Mouse (Mus musculus) cerebellum, adult 11-12 months (tissue): Measurements from ENCODE around the gene Tenm4.
"Not testable (repeated sequence)": the region's sequence is repeated elsewhere in the genome, so short reads cannot be mapped to it uniquely, and the experiment has no call there.

Experiments used
- DNase-seq: peaks from one replicate; pipeline ENCODE4 v3.0.0; 2022

The Tenm4 gene

DNA sequence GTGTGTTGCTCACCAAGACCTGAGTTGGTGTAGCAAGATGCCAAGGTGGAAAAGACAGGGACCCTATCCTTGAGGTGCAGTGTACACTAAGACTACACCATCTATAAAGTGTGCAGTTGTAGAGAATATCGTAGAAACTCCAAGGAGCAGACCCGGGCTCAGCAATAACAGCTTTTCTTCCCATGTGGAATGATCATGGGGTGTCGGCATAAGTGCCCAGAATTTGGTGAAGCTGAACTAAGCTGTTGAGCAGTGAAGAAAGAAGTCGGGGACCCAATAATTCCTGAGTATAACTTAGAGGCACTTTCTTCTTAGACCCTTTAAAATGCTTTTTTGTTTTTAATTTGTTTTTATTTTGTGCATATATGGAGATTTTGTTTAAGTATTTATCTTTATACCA is 426.8 kb downstream of the Tenm4 start:
- DNase-seq = no peak

DNA sequence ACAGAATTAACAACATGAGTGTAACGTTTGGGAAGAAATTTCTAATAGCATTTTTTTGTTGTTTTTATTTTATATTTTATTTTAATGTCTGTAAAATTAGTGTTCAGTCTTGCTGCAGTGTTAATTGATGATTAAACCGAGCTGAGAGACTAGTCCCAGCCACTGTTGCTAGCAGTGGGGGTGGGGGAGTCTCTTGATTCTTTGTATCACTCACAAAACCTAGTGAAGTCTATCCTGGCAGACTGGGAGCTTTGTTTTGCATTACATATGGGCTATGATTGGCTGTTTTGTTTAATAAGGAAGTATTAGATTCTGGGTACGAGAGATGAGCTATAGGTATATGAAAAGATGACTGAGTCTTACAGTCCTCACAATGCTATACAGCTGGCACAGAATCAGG is 428.0 kb downstream of the Tenm4 start:
- no peak for DNase-seq

GRCm38 (mm10) chr7:96600381-96600941 is 429.4 kb downstream of the Tenm4 start:
- no peak for DNase-seq

DNA sequence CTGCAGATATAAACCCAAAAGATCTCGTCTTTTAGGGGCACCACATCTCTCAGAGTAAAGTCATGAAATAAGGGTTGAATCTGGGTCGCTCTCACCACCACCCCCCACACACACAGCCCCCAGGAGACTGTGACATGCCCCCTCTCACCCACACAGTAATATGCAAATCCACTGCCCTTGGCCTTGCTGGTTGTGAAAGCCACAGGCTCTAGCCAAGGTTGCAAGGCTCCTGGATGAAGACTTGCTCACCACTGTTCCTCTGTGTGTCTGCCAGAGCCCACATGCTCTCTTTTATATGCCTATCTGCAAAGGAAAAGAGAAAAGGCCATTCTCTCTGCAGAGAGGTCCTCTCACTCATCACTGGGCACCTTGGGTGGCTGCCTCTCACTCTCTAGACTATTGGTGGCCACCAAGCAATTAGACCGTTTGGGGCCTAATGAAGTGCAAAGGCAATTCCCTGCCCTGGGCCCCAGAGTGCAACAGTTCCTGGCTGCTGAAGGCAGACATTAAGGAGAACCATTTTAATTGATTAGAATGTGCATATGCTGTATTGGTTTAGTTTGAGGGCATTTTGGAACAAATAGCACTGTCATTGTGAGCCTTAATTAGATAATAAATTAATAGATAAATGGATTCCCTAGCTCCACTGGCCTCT is 433.2 kb downstream of the Tenm4 start:
- DNase-seq = no peak

GRCm38 (mm10) chr7:96605316-96605715 is 434.3 kb downstream of the Tenm4 start:
- no peak for DNase-seq

DNA sequence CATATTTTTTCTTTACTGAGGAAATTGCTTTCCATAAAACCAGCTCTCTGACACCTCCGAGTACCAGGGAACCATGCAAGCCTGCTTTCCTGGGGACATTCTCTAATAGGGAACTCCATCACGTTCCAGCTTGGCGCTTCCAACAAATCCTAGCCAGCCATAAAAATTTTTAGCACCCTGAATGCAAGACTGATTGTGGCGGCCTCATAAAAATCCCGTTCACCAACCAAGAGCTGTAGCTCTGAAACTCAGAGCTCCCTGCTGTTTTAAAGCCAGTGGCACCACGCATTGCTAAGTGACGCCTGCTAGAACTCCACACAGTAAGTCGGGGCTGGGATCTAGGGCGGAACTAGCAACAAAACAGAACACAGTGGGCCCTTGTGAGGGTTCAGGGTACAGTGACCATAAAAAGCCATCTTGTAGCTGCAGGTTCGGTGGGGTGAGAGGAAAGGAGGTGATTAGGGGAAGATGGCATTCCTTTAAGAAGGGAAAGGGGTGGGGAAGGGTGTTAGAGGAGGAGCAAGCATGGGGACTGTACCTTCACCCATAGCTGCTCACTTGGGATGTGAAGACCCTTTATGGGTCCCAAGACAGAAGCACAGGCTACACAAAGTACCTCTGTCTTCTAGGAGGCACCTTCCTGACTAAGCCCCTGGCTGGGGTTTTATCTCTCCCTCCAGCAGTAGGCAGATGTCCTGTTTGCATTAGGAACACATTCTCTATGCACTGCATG is 439.0 kb downstream of the Tenm4 start:
- no peak for DNase-seq

GRCm38 (mm10) chr7:96617371-96617770 is 446.3 kb downstream of the Tenm4 start:
- no peak for DNase-seq

DNA sequence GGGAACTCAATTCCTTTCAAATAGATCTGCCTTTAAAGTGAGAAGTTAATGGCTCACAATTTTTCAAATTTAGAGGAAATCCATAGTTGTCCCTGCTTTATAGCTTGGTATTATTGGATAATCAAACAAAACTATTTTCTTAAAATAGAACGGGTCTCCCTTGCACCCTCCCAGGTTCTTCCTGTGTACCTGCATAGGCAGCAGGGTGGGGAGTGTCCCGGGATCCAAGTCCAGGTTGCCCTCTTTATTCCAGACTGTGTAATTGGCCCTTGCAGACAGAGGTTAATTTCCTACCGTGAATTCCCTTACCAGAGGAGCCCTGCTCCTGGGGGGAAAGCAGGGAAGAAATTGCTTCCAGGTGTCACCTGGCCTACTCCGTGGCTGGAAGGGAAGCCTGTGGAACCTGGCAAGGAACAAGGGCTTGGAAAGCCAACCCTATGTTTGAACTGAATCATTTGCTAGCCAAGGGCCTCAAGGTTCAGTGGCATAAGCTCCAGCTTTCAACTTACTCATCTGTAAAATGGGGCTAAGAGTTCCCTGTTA is 449.0 kb downstream of the Tenm4 start:
- DNase-seq = no peak

DNA sequence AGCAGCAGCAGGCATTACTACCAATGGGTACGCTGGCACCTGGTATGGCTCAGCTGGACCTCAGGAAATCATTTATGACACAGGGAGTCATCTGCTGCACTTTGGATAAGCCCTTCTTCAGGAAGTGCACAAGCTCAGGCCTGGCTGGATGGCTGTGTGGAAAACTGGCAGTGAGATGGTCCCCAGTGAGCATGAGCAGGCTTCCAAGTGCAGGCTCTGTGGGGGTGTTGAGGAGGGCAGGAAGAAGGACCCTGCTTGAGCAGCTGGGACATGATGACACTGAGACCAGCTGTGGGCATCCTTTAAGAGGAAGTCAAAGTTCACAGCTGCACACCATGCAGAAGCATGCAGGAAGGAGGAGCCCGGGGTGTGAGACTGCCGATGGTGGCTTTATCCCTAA is 455.3 kb downstream of the Tenm4 start:
- no peak for DNase-seq

- DNase-seq = not testable (repeated sequence)
These were observed 459.5 kb downstream of the Tenm4 start for GRCm38 (mm10) chr7:96630551-96630950.

GRCm38 (mm10) chr7:96633008-96633407 is 462.0 kb downstream of the Tenm4 start:
- DNase-seq = no peak

DNA sequence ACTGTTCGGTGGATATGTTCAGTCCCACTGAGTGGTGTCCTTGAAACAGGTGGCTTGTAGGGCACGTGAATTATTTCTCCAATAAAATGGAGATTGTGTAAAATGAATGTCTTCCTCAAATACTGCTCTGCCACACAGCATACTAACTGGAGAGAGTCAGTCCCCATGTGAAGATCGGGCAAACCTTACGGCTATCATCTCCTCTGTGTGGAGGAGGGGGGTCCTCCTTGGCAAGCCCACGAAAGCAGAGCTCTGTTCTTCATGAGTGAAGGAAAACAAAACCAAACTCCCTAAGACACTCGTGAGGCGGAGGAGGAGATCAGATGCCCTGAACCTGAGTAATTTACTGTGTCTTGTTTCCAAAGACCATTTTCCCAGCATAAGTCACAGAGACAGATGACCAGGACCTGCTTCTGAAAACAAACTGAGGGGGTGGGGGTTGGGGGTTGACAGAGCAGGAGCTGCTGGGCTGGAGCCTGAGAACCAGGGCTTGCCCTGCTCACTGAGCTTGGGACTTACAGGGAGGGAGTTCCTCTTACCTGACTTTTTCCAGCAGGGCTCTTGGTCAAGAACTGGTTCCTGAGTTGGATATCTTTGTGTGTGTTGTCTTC is 464.9 kb downstream of the Tenm4 start:
- no peak for DNase-seq

- DNase-seq = no peak
These were observed 472.6 kb downstream of the Tenm4 start for GRCm38 (mm10) chr7:96643461-96644204.

GRCm38 (mm10) chr7:96644205-96644531 is 473.1 kb downstream of the Tenm4 start:
- DNase-seq = no peak

GRCm38 (mm10) chr7:96647657-96648056 is 476.6 kb downstream of the Tenm4 start:
- no peak for DNase-seq

- no peak for DNase-seq
These were observed 477.6 kb downstream of the Tenm4 start for GRCm38 (mm10) chr7:96648606-96649005.

GRCm38 (mm10) chr7:96649171-96649570 is 478.1 kb downstream of the Tenm4 start:
- no peak for DNase-seq

DNA sequence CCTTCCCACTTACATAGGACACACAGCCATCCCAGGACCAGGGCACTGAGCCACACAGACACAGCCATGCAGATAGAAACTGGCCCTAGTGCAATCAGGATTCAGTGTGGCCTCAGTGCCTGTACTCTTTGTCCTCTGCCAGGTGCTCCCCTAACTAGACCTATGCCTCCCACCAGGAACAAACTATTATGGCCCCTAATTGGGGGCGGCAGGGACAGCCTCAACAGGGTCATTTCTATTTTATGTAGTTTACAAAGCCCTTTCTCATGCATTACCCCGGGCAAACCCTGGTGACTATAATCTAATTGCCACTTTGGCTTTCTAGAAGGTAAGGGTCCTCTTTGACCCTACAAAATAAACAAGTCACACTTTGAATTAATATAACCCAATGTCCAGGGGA is 479.4 kb downstream of the Tenm4 start:
- DNase-seq = no peak

DNA sequence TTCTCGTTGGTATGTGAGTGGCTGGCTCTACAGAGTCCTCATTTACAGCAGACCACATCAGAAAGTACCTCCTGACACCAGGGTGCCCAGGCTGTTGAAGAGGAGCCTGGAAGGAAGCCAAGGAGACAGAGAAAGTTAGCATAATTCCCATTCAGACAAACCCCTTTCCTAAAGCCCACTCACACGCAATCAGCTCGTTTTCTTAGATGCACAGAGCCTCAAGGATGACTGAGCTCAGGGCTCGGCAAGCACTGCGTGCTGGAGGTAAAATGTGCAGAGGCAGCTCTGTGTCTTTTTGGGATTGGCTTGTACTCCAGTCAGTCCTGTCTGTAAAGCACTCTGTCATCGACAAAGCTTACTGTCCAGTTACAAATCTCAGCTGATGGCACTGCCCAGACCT is 480.0 kb downstream of the Tenm4 start:
- no peak for DNase-seq

DNA sequence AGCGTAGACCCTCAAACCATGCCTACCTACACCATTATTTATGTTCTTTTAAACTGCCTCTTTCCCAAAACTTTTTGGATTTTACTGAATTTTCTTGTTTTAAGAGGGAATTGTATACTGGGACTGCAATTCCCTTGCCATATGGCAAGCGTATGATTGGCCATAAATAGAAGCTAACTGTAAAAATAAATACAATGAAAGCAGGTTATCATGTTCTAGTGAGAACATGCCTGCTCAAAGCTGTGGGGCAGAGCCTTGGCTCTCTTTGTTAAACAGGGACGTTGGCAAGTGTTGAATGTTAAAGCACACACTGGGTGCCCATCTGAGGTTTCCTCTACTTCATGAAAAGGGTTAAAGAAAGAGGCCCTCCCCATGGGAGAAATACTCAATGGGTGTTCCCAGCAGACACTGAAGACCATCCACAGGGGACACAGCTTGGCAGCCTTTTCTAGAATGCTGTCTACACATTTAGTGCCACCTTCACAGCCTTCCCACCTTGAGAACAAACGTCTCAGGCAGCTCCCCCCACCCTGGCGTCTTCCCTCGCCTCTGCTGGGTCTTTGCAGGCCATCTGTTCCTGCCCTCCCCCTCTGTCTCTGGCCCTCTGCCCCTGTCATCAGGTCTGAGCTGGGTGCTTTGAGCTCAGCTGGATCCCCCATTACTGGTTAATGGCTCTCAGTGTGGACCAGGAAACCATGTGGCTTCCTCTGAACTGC is 480.7 kb downstream of the Tenm4 start:
- peak; percentile 8 for DNase-seq

GRCm38 (mm10) chr7:96652844-96653243 is 481.8 kb downstream of the Tenm4 start:
- DNase-seq = no peak

DNA sequence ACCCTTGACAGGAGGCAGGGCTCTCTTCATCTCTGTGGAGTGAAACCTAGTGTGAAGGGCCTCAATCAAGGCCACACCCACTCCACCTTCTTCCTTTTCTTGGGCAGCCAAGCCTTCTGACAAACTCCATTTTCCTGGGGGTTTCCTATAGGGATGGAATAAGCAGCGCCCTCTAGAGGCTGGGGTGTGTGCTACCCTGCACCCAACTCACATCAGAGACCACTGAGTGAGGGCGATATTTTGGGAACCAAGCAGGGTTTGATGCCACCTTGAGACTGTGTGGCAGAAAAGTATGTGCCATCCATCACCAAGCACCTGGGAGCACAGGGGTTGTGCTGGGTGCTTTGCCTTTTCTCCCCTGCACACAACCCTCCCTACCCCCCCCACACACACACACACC is 483.2 kb downstream of the Tenm4 start:
- no peak for DNase-seq
